Mouse (Mus musculus) natural killer cell, adult 2 months (primary cell): Measurements from ENCODE around the gene Tmem119.
"Not testable (repeated sequence)": the region's sequence is repeated elsewhere in the genome, so short reads cannot be mapped to it uniquely, and the experiment has no call there.

ENCODE experiments used
- DNase-seq, 2 experiments: peaks; one replicate each; pipeline ENCODE4 v3.0.0; 2022; ENCODE audit warnings: low spot score in 2 of 2

Tmem119 gene

DNA sequence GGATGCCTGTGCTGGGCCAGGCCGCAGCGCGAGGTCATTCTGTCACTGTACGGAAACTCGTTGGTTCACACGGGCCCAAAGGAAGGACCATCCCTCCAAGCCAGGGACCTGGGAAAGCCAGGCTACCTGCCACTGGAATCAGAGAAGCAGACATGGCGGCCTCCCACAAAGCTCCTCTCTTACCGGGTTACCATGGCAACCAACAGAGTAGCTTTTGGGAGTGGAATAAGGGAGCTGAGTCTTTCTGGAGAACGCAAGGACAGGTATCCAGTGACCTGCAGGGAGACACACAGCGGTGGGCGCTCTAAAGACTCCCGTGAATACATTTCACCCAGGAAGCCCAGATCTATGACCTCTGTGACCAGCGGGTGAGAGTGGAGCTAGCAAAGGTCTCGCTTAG, 18.3 kb upstream of the Tmem119 start:
- DNase-seq, result no peak

GRCm38 (mm10) chr5:113815638-113816152, 15.4 kb upstream of the Tmem119 start:
- DNase-seq, result peak; percentile 71 to 80

DNA sequence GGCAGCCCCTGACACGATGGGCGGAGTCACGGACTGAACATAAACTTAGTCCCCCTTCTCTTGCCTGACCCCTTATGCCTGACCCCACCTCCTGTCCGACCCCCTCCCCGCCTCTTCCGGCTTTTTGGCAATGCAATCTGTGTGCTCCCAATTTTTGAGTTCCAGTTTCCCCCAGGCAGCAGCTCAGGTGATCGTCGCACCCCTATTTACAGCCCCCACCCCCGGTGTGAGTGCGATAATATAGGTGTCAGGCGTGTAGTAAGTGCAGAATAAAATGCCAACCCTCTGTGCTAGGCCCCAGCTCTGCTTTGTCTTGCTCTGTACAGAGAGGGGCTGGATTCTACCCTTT, 14.7 kb upstream of the Tmem119 start:
- no peak for DNase-seq

- peak in 1 of 2 experiments; percentile 52 for DNase-seq
Observed at GRCm38 (mm10) chr5:113814111-113815040, 14.1 kb upstream of the Tmem119 start.

DNA sequence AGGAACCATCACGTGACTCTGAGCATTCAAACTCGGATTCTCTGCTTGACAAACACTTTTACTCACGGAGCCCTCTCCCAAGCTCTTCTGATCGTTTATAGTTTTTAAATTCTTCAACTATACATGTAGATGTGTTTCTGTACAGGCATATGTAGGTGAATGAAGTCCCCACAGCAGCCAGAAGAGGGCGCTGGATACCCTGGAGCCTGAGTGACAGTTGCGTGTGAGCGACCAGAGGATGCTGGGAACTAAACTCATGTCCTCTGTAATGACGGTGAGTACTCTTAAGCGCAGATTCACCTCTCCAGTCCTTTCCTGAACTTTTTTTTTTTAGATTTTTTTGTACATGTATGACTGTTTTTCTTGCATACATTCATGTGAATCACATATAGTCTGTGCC, 13.3 kb upstream of the Tmem119 start:
- DNase-seq, result peak in 1 of 2 experiments; percentile 62

- no peak for DNase-seq
Observed at GRCm38 (mm10) chr5:113812638-113813037, 12.3 kb upstream of the Tmem119 start.

GRCm38 (mm10) chr5:113811824-113812420, 11.6 kb upstream of the Tmem119 start:
- DNase-seq, result not testable (repeated sequence)

- no peak for DNase-seq
Observed at GRCm38 (mm10) chr5:113810111-113810510, 9.8 kb upstream of the Tmem119 start.

DNA sequence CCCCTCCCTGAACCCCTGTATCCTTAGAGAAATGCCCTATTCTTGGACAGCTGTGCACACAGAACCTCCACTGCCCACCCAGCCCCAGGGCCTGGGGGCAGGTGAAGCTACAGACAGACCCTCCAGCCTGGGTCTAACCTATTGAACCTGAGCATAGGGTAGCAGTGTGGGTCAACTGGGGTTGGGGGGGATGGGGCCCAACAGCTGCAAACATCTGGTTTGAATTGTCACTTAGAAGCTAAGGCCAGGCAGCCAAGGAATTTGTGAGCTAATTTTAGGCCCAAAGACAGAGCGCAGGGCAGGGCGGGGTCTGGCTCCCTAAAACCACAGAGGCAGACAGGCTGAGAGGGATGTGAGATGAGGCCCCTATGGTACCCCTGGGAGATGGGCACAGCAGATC, 7.9 kb upstream of the Tmem119 start:
- DNase-seq, result no peak

DNA sequence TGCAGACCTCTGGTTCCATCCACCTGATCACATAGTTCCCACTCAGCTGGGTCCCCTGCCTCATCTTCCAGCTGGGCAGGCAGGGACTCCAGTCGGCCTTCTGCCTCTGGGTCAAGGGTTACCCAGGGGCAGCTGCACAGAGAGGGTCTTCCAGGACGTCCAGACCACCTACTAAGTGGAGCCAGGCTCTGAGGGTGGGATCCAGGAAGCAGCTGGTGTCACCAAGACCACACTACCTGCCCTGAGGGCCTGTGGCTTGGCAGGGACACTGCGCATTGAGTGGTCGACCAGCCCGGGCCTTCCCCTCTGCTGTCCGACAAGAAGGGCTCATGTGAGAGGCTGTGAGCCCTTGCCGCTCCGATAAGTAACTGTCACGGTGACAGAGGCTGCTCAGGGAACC, 7.4 kb upstream of the Tmem119 start:
- no peak for DNase-seq

DNA sequence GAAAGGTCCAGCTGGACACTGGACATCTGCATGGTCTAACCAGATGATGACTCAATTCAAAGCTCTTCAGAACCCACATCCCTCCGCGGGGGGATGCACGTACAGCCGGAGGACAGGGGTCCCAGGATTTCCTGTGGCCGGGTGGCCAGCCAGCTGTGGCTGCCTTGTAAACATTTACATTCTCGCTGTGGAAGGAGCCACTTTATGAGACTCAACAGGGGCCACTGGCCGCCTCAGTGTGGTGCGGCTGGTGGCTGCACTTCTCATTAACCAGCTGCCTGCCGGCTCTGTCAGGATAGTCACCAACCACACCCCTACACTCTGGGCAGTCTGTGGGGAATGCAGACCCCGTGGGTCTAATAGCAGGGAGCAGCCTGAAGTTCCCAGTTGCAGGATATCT, 6.1 kb upstream of the Tmem119 start:
- peak in 1 of 2 experiments; percentile 45 for DNase-seq

DNA sequence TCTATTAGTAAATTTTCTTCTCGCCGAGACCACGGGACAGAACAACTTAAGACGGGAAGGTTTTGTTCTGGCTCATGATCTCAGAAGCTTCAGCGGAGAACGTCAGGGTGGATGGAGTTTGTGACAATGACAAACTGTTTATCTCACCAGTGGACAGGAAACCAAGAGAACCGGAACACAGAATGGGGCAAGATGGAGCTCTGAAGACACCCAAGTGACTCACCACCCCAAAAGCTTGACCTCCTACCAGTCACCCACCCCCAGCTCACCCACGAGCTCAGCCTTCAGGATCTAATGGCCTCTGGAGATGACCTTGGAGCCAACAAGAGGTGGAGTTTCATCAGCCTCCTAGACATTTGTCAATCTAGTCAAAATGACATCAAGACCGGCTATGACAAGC, 5.0 kb upstream of the Tmem119 start:
- DNase-seq, result peak in 1 of 2 experiments; percentile 63

DNA sequence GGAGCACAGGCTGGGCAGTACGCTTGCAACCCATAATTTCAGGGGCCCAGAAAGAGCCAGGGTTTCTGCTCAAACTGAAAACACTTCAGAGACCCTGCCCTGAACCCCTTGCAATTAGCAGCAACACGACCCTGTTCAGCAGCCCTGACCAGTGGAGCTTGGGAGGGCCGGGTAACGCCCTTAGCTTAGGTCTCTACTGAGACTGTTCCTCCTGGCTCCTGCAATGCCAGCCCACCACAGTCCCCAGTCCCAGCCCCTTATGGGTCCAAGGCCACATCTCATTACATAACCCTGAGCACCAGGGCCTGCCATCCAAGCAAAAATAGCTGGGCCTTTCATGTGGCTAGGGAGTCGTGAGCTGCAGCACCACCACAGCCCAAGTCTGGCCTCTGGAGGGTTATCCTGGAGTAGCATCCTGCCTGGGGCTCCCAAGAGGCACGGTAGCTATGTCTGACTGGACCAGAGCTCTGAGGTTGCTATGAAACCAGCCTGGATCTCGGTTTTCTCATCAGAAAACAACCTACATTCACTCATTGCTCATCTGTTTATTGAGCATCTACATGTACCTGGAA, 4.2 kb upstream of the Tmem119 start:
- no peak for DNase-seq

DNA sequence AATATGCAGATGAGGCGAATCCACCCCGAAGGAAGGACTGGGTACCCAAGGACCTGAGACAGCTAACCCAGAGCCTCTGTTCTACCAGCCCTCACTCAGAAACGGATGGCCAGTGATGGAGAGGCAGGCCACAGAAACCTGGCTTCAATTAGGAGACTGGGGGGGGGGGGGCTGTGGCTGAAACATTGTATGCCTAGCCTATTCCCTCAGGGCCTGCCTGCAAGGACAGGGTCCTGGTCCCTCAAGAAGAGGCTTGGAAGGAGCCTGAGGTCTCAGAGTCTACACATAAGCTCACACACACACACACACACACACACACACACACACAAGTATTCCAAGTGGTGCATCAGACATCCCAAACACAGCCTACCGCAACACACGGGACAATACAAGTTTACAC, 625 bp downstream of the Tmem119 start:
- no peak for DNase-seq

DNA sequence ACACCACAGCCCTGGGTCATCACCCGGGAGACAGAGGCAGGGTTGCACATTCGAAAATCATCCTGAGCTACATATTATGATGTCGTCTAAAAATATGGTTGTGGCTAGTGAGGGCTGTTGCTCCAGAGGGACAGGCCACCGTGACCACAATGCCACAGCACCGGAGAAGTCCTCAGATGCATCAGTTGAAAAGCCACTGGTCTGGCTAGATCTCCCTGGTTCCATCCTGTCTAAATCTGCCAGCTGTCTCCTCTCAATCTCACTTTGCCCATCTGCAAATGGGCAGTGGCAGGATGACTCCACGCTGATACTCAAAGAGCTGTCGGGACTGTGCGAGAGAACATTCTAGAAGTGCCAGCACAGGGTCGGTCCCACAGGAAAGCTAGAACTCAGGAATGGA, 1.8 kb downstream of the Tmem119 start:
- DNase-seq, result no peak

DNA sequence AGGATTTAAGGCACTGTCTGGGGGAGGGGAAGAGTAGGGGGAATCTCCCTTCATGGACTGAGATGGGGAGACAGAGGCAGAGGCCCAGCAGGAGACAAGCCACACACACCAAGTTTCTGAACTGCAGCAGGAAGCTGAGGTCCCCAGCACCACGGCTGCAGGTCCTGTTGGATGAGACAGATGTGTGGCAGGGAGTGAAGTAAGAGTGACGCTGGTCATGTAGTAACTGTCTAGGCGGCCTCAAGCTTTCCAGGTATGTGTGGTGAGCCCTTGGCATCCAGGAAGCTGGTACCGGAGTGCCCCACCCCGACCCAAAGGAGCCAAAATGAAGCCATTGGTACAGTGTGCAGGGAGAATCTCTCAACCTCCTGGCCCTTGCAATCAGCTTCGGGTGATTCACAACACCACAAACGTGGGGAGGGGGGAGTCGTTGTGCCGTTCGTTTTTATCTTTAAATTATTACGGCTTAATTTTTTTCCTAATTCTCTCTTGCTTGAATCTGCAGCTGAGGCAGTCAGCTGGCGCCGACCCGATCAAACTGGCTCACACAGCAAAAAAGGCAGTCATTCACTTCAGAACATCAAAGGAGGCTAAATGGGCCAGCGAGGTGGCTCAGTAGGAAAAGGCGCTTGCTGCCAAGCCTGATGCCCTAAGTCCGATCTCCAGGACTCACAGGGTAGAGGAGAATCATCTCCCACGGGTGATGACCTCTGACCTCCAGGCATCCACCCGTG, 3.0 kb downstream of the Tmem119 start:
- no peak for DNase-seq

- no peak for DNase-seq
Observed at GRCm38 (mm10) chr5:113796401-113797148, 3.7 kb downstream of the Tmem119 start.

- DNase-seq, result no peak
Observed at GRCm38 (mm10) chr5:113791197-113792095, 8.9 kb downstream of the Tmem119 start.

DNA sequence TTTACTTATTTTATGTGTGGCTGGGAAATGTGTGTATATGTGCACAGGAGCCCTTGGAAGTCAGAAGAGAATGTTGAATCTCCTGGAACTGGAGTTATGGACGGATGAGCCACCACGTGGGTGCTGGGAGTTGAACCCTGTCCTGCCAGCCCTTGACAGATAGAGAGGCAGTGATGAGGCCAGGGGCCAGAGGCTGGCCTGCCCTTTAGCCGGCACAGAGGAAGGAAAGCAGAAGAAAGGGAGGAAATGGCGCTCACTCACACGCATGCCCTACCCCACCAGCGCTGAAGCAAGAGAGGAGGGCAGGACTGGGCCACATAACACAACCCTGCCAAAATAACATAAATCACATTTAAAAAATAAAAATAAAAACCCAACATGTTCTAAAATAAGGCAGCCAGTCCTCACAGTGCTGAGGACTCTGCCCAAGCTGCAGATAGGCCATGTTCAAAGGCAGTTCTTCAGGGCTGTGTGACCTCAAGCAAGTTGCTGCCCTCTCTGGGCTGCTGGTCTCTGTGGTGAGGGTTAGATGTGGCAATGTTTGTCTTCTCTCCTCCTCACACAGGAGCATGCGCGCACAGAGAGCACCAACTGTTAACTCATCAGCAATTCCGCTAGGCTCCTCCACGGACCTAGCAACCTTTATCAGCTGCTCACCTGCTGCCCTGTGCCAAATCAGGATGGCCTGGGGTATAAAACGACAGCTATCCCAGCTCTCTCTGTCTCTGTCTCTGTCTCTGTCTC, 9.7 kb downstream of the Tmem119 start:
- no peak for DNase-seq
